Mouse (Mus musculus) layer of hippocampus, postnatal 10 days (tissue): ENCODE data around the gene Sppl2c. TPM values are rescaled to one million over a fixed set of nuclear protein-coding genes. Genes with fewer than 3 reads are reported as not detected.
"Not testable (repeated sequence)": the region's sequence is repeated elsewhere in the genome, so short reads cannot be mapped to it uniquely, and the experiment has no call there.

Source experiments
- DNase-seq, 2 experiments: peaks; one replicate each; pipeline ENCODE4 v3.0.0; 2021; ENCODE audit warnings: low spot score in 2 of 2
- total RNA-seq, 2 experiments: library from RNA; stranded (reverse); gene quantifications; 2 replicates each; pipeline ENCODE4 v1.2.3; 2021

The Sppl2c gene
- total RNA-seq, 2 experiments from 2014 or later = not detected

DNA sequence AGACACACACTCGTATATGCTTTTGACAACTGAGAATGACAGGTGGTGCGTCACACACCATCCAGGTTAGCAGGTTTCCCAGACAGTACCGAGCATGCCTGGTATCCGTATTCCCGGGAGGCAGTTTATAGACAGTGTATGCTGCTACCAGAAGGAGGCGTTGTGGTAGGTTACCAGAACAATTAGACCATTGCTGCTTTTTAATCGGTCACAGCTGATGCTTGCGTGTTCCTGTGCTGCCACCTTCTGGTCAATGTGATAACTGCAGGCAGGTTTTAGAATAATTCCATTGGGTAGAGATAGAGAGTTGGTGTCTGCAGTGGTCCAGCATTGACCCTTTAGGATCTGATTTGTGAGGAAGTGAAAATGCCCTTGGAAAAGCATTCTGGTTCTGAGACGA, 9.7 kb downstream of the Sppl2c start:
- peak; percentile 95 to 97 for DNase-seq

DNA sequence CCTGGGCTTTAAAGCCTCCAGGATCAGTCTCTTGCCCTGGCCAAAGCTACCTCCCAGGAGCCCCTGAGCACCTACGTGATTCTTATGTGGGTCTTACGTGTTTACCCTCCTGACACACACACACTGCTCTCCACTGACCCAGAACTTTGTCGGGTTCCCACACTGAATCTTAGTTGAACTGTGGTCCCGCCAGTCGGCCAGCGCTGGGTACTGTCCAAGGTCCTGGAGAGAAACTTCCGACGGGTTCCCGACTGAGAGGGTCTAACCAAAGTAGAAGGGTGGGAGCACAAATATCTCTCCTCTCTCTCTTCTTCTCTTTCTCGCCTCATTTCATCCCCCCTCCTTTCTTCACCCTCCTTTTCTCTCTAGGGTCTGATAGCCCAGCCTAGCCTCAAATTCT, 11.7 kb downstream of the Sppl2c start:
- DNase-seq = no peak

DNA sequence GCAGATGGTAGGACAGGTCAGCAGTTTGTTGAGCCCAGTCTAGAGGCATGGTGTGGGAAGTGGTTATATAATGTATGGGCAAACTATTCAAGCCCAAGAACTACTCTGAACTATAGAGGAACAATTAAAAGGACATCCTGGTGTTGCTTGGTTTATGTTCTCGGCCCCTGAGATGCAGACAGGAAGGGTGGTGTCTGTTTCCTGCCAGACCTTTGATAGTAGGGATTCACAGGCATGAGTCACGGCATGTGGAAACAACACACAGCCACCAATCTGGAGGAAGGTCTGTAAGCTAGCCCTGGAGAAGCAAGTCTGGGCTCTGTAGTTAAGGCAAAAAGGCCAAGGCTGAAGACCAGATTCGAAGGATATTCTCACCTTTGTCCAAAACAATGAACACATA, 17.1 kb downstream of the Sppl2c start:
- DNase-seq = no peak

DNA sequence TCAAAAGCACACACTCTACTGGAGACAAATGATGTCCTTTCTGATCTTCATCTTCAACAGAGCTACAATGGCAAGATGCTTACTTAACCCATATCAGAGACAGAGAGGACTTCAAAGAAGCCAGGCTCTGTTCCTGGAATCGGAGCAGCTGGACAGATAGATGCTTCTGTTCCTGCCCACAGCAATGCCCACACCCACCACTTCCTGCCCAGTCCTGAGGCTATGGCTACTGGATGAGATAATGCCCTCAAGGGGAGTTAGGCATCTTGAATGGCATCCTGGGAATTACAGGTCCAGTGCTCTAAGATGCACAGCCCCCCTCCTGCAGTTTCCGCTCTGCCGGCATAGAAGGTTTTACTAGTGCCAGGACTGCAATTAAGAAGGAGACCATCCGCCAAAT, 20.4 kb downstream of the Sppl2c start:
- DNase-seq = no peak

DNA sequence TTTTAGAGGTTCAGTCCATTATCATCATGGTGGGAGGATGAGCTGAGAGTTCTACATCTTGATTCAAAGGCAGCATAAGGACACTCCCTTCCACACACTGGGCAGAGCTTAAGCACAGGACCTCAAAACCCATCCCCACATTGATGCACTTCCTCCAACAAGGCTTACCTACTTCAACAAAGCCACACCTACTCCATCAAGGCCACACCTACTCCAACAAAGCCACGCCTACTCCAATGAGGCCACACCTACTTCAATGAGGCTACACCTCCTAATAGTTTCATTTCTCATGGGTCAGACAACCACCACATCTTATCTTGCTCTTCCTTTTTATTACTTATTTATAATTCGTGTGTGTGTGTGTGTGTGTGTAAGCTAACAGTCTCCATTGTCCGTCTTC, 22.9 kb downstream of the Sppl2c start:
- no peak for DNase-seq

DNA sequence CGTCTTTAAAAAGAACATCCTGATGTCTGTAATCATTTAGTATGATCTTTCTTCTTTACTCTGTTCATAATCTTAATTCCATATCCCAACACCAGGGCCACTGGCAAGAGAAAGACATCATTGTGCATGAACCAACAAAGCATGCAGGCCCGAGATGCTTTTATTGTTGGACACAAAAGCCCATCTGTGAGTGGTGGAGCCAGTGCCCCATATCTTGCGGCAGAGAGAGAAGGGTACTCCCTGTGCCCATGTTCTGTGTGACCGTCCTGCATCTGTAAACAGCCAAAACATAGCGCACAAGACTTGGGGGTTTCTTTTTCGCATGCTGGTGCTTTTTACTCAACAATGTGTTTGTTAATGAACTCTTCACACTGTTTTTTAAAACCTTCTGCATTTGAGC, 25.1 kb downstream of the Sppl2c start:
- DNase-seq = no peak

DNA sequence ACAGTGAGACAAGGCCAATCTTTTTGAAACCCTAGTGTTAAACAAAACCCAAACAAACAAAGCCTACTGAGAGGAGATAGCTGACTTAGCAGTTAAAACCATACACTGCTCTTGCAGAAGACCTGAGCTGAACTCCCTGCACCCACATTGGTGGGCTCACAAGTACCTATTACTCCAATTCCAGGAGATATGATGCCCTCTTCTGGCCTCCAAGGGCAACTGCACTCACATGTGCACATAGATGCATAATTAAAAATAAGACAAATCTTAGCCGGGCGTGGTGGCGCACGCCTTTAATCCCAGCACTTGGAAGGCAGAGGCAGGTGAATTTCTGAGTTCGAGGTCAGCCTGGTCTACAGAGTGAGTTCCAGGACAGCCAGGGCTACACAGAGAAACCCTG, 28.0 kb downstream of the Sppl2c start:
- DNase-seq = not testable (repeated sequence)

DNA sequence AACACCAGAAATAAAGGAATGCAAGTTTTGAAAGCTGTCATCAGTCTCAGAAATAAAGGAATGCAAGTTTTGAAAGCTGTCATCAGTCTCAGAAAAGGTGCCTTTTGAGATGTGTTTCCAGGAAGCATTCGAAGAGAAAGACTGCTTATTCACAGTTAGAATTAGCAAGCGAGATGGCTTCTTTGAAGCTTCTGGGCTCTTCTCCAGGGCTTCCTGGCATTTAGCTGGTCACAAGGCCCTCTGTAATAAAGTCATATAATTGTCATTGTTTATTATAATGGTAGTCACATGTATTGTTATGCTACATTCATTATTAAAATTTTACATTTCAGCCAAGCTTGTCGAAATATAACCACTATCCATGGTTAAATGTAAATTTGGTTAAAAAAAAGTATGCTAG, 31.9 kb downstream of the Sppl2c start:
- peak in 1 of 2 experiments; percentile 29 for DNase-seq

DNA sequence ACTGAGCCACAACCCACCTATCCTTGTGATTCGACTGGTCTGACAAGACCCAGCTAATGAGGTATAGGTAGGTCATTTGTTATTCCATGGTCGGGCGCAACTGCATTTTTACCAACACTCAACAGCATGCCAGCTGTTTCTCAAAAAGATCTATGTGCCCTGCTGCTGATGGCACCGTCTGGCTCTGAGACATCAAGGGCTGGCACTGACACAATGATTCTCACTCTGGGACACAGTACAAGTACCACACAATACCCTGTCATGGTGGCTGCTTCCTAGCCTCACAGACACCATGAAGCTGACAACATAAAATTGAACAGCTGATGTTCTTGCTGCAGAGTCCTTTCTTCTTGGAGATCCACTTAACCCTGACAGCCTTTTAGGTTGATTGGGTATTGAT, 34.2 kb downstream of the Sppl2c start:
- DNase-seq = no peak

DNA sequence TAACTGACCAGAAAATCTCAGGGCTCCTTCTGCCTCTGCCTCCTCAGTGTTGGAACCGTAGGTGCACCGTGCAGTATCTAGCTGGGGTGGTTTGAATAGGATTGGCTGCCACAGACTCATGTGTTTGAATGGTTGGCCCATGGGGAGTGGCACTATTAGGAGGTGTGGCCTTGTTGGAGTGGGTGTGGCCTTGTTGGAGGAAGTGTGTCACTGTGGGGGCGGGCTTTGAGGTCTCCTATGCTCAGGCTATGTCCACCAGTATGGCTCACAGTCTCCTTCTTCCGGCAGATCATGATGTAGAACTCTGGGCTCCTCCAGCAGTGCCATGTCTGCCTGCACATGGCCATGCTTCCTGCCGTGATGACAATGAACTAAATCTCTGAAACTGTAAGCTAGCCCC, 35.6 kb downstream of the Sppl2c start:
- DNase-seq = no peak

DNA sequence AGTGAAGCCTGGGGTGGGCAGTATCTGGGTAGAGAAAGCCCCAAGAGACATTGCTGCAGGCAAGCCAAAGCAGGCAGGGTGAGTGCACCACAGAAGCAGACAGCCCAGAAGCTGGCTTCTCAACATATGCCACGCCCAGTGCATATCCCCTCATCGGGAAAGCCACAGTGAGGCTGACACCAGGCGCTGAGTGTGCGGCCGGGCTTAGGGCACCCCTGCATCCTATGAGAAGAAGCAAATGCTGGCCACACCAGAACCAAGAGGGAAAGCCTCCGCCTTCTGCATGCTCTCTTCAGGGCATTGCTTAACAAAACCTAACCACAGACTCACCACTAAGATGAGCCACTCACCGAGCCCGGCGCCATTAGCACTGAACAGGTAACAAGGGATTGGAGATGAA, 37.2 kb downstream of the Sppl2c start:
- DNase-seq = no peak

DNA sequence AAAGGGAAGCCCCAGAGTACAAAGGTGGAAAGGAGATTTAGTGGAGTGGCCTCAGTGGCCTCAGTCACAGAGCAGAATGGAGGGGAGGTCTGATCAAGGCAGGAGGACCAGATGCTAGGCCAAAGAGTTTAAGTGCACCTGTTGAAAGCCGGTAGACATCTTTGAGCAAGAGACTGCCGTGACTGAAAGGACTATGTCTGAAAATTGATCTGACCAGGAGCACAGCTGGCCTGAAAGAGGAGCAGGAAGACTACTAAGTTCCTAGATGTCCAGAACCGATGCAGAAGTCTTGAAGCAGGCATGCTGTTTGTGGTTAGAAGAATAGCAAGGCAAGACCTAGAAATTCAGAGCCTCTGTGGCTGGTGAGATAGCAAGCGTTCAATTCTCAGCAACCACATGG, 43.3 kb downstream of the Sppl2c start:
- DNase-seq = no peak

DNA sequence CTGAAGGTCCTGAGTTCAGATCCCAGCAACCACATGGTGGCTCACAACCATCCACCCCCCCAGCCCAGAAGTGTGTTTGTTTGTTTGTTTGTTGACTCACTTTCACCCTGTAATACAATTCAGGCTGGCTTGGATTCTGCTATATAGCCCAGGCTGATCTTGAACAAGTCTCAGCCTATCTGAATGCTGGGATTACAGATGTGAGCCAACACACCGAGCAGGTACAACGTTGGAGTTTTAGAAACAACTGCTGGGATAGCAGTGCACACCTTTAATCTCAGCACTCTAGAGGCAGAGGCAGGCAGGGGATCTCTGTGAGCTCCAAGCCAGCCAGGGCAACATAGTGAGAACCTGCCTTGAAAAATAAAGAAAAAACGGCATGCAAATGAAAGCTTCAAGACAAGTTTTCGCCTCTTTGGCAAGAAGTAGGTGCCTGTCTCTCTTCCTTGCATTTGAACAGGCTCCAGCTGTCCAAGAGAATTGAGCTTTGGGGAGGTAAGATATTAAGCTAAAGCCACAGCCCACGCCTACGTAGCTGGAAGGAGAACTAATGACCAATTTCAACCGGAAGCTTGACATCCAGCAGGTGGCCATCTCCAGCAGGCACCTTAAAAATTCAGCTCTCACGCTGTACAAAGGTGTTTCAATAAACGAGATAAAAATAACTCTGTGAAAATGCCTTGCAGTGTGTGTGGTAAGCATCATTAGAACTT, 44.1 kb downstream of the Sppl2c start:
- DNase-seq = no peak

DNA sequence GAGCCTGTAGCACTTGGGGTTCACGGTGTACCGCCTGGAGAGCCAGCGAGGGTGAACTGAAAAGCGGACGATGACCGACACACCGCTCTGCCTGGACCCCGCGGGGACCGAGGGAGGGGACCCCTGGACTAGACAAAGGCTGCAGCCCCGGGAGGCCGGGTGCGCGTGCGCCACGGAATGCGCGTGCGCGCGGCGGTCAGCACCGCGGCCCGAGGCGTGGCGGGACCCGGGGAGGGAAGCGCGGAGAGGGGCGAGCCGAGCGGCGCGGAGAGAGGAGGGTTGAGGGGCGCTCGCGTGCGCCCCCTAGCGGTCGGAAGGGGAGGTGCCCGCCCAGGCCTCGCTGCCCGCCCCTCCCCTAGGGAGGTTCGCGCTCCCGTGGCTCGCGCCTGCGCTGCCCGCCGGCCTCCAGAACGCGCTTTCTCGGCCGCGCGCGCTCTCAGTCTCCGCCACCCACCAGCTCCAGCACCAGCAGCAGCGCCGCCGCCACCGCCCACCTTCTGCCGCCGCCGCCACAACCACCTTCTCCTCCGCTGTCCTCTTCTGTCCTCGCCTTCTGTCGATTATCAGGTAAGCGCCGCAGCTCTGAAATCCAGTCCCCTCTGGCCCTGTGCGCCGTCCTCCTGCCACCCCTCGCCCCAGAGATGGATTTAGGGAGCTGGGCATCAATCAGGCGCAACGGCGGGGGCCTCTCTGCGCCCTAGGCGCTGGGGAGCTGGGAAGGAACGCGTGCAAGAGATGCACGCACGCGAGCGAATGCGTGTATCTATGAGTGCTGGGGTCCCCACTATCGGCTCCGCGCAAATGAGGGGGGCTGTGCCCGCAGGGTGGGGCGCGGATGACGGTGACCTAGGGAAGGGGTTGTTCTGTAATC, 45.1 kb downstream of the Sppl2c start, which contains the start of gene Mapt:
Mapt (plus strand) TSS at position 350 of the 871 bp plus-strand sequence.
- DNase-seq = peak; percentile 93 to 97

DNA sequence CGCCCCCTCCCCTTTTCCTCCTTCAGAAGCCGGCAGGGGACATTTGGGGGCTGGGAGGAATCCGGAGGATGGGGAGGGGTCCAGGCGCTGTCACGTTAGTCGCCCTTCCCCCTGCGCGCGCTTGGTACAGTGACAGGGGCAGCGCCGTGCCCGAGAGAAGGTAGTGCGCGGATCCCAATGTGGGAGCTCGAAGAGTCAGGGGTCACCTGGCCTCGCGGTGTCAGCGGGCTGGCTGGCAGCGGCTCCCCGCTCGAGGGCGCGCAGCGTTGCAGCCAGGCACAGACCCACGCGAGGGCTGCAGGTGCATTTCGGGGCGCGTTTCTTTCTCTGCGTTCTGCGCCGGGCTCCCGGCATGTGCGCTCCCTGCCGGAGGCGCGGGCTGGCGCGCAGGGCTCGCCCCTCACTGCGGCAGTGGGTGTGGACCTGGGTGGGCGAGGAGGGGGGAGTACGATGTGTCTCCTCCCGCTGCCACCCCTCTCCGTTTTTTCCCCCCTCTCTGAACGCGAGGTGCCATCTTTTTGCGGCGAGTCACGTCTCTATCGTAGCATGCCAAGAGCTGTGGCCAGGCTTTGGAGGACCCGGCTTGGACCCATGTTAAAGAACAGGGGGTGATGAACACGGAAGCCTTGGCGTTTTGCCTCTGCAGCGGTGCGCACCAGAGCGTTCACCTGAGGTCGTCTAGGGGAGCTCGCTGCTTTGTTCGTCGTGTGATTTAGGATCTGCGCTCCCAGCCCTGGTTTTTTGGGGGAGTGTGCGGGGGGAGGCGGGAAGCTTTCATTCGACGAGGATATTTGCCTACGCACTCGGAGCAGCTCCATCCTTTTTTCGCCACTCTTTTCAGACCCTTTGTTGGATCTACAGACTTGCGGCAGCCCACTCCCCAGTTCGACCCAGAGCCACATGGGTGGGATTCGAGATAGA, 46.3 kb downstream of the Sppl2c start:
- peak; percentile 75 to 83 for DNase-seq

DNA sequence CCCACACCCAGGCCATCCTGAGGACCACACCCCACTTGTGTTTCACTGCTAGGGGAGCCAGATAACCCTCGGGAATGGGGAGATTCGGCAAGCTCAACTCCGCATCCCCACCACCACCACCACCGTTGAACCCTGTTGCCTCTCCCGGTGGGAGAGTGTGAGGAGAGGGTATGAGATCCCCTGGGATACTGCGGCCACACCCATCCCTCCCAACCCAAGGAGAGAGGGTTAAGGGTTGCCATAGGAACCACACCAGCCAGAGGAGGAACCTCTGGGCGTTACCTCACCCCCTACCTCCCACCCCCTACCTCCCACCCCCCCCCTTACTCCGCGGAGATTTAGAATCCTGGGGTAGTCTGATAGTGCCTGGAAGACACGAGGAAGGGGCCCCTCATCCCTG, 47.0 kb downstream of the Sppl2c start:
- DNase-seq = no peak

DNA sequence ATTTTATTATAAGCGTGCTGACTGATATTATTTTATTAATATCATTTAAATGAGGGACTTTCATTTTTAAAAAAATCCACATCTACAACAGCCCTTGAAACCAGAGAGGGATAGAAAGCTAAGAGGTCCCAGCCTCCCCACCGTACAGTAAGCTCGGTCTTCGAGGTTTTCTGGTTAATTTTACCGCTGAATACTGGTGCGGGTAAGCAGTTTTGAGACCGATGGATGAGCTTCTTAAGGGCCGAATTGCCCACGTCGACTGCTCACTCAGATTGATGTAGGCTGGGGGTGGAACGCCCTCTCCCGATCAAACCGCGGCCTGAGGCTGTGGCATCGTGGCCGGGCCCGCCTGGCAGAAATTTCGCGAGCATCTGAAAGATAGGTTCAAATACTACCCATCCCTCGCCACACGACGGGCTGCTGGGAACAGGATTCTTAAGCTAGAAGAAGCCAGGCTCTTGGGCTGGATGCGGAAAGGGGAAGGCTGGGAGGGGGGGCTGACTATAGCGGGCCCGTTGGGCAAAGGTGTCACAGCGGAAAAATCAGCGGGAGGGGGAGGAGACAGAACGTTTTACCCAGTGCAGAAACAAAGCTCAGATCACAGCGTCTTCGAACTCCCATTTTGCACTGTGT, 47.6 kb downstream of the Sppl2c start:
- DNase-seq = peak; percentile 31 to 48

DNA sequence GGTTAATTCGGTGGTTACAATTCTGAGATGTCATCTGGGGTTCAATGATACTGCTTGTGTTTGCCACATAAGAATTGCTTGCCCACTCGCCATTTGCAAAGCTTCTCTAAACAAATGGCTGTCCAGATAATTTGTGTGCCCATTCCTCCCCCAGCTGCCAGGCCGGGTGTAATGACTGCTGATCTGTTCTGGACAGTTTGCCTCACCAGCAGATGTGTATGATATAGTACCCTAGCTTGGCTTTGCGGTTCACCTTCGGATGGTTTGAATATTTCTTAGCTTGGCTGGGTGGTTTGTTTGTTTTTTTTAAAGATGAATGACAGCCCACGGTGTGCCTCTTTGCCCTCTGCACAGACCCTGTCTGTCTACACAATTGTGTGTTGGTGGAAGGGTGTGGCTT, 48.6 kb downstream of the Sppl2c start:
- no peak for DNase-seq

DNA sequence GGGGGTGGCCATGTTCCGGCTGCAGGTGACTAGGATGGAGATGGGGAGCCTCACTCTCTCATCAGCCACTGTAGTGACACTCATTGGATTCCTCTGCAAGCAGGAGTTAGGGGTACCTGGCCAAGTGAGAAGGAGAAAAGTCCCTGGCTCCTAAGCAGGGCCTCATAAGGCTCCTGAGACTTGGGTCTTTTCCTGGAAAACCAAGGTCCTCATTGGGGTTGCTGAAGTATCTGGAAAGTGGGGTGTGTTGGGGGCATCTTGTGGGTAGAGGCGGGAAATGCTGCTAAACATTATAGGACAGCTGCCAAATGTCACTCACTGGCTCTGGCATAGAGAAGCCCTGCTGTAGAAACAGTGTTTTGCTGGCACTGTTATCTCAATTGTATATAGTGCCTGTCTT, 49.8 kb downstream of the Sppl2c start:
- no peak for DNase-seq

DNA sequence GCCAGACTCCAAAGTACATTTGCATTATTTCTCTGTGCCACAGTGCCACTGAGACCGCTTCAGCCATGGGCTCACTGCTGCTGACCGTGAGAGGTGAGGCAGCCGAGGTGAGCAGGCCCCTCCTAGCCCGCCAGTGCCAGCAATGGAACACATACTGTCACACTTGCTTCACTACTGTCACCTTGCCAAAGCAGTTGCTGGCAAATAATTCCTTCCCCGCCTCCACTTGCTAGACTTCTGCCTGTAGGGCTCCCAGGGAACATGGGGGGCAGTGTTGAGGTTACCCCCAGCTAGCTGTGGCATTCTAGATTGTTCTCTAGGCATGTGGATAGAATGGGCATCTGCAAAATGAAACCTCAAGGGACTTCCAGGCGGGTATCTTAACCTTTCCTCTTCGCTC, 51.1 kb downstream of the Sppl2c start:
- peak; percentile 78 to 80 for DNase-seq
